Mouse (Mus musculus) liver, embryonic 15.5 days (tissue): ENCODE results near the gene Gm11444. TPM values are rescaled to one million over a fixed set of nuclear protein-coding genes. Genes with fewer than 3 reads are reported as not detected.
A peak's percentile ranks its signal among the peaks of the same experiment; 100 is the strongest.

Experiments
- ATAC-seq: fragments of 200-750 bp; cut with Nextera tagmentation; 2 replicates; pipeline ENCODE4 v1.8.0; 2017; ENCODE audit warnings: moderate number of reproducible peaks, mild to moderate bottlenecking, moderate library complexity; ENCODE audit not compliant: insufficient read depth
- H3K27ac ChIP-seq: fragments of 300-500 bp; sonication (generic); replicated peaks from 2 replicates; pipeline ENCODE4 v1.5.1; 2015; ENCODE audit warnings: mild to moderate bottlenecking, inconsistent platforms
- H3K27me3 ChIP-seq: fragments of 300-500 bp; sonication (generic); 2 replicates; pipeline ENCODE4 v1.6.1; 2015; ENCODE audit warnings: mild to moderate bottlenecking, inconsistent platforms
- H3K36me3 ChIP-seq: fragments of 300-500 bp; sonication (generic); replicated peaks from 2 replicates; pipeline ENCODE4 v1.6.1; 2015; ENCODE audit warnings: moderate library complexity, mild to moderate bottlenecking, inconsistent platforms
- H3K4me1 ChIP-seq: fragments of 300-500 bp; sonication (generic); replicated peaks from 2 replicates; pipeline ENCODE4 v1.6.1; 2015; ENCODE audit warnings: inconsistent platforms
- H3K4me2 ChIP-seq: fragments of 300-500 bp; sonication (generic); 2 replicates; pipeline ENCODE4 v1.6.1; 2015; ENCODE audit warnings: moderate library complexity, mild to moderate bottlenecking, inconsistent platforms
- H3K4me3 ChIP-seq: fragments of 300-500 bp; sonication (generic); replicated peaks from 2 replicates; pipeline ENCODE4 v1.5.1; 2015; ENCODE audit warnings: mild to moderate bottlenecking, inconsistent platforms
- H3K9ac ChIP-seq: fragments of 300-500 bp; sonication (generic); 2 replicates; pipeline ENCODE4 v1.6.1; 2015; ENCODE audit warnings: moderate library complexity, mild to moderate bottlenecking, inconsistent platforms
- H3K9me3 ChIP-seq: fragments of 300-500 bp; sonication (generic); replicated peaks from 2 replicates; pipeline ENCODE4 v1.6.1; 2016; ENCODE audit warnings: inconsistent platforms
- WGBS: fragments of 180-500 bp; shearing (Covaris S2); methylation state at CpG from one replicate; pipeline ENCODE4 v1.1.7; 2015; ENCODE audit warnings: mixed read lengths; ENCODE audit not compliant: insufficient replicate concordance; 5-methylcytosine and 5-hydroxymethylcytosine counted together
- polyA plus RNA-seq: library from polyadenylated mRNA; unstranded; fragments of >200 nt; fragmentation: Nextera tagmentation; extraction: Ambion mirVana; gene quantifications from 2 replicates; pipeline ENCODE4 v1.2.1, GENCODE M21; 2015

Gm11444 gene
- polyA plus RNA-seq, 1 experiment from 2014 or later, result not detected

DNA sequence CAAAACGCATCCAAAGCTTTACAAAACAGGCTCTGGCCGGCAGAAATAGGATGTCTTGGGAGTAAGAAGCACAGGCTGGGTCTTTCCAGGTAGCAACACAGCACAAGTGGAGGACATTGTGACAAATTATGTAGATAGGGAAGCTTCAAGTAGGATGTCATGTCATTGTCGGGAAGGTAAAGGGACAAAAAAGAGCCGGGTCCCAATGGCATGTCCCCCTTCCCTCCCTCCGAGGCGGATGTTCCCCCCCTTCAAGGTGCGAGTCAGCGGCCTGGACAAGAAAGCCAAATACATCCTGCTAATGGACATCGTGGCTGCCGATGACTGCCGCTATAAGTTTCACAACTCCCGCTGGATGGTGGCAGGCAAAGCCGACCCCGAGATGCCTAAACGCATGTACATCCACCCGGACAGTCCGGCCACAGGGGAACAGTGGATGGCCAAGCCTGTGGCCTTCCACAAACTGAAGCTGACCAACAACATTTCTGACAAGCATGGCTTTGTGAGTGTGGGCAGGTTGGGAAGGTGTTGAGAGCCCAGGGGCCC is 15.7 kb downstream of the Gm11444 start:
- peak overlapping the region; percentile 48; the same call in 1 of the 2 replicates for H3K4me3 ChIP-seq
- no peak for ATAC-seq
- no peak overlapping the region for H3K9ac ChIP-seq
- 3% methylated on average over 17 of the region's 17 CpGs for WGBS
- H3K9me3 ChIP-seq, result no peaks in the 10 kb centered on the region
- H3K27ac ChIP-seq, result no peak overlapping the region
- peaks cover 35% of the 10 kb centered on the region for H3K4me1 ChIP-seq
- no peak overlapping the region for H3K4me2 ChIP-seq
- H3K27me3 ChIP-seq, result peaks cover 100% of the 10 kb centered on the region
- H3K36me3 ChIP-seq, result no peaks in the 10 kb centered on the region

DNA sequence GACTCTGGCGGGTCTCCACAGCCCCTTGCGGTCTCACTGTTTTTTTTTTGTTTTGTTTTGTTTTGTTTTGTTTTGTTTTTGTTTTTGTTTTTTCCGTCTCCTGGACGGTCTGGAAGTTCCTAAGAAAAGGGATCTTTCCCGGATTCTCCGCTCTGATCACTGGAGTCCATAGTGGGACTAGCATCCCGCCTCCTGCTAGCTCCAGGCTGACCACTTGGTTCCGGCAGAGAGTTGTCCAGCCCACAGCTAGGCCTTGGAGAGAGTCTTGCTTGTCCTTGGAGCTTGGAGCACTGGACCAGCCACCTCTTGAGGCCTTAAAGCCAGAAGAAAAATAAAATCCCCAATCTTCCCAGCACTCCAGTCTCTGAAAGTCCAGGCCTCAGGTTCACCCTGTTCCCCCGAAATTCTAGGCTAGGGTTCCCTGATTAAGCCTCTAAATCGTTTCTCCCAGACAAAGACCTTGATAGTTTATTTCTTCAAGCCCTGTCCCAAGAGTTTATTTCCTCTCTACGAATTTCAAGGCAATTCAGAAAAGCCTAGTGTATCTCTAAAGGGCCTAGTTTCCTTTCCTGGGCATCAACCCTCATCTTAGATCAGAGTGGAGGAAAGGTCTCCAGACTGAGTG is 16.3 kb downstream of the Gm11444 start:
- H3K4me3 ChIP-seq, result peak overlapping the region; percentile 48
- WGBS, result 6% methylated on average over 11 of the region's 11 CpGs
- H3K9me3 ChIP-seq, result no peaks in the 10 kb centered on the region
- H3K9ac ChIP-seq, result no peak overlapping the region
- no peak for ATAC-seq
- peak overlapping the region; percentile 57; the same call in 1 of the 2 replicates for H3K4me2 ChIP-seq
- H3K4me1 ChIP-seq, result peaks cover 41% of the 10 kb centered on the region
- H3K36me3 ChIP-seq, result no peaks in the 10 kb centered on the region
- peaks cover 100% of the 10 kb centered on the region for H3K27me3 ChIP-seq
- H3K27ac ChIP-seq, result no peak overlapping the region

DNA sequence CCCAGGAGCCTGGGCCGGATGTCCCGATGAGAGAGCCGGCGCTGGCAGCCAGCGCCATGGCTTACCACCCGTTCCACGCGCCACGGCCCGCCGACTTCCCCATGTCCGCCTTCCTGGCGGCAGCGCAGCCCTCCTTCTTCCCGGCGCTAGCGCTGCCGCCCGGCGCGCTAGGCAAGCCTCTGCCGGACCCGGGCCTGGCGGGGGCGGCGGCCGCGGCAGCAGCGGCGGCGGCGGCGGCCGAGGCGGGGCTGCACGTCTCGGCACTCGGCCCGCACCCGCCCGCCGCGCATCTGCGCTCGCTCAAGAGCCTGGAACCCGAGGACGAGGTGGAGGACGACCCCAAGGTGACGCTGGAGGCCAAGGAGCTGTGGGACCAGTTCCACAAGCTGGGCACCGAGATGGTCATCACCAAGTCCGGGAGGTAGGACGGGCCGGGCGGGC is 17.0 kb downstream of the Gm11444 start:
- ATAC-seq, result no peak
- Histone ChIP-seq H3K9me3 (no peaks in the 10 kb centered on the region), H3K4me2 (peak overlapping the region; percentile 57), H3K4me3 (peak overlapping the region; percentile 48), H3K27ac (peak overlapping the region; percentile 45; the same call in 1 of the 2 replicates), H3K9ac (peak overlapping the region; percentile 30; the same call in 1 of the 2 replicates), H3K4me1 (peaks cover 43% of the 10 kb centered on the region), H3K27me3 (peaks cover 100% of the 10 kb centered on the region), H3K36me3 (no peaks in the 10 kb centered on the region)
- WGBS, result under 1% methylated on average over 52 of the region's 54 CpGs

DNA sequence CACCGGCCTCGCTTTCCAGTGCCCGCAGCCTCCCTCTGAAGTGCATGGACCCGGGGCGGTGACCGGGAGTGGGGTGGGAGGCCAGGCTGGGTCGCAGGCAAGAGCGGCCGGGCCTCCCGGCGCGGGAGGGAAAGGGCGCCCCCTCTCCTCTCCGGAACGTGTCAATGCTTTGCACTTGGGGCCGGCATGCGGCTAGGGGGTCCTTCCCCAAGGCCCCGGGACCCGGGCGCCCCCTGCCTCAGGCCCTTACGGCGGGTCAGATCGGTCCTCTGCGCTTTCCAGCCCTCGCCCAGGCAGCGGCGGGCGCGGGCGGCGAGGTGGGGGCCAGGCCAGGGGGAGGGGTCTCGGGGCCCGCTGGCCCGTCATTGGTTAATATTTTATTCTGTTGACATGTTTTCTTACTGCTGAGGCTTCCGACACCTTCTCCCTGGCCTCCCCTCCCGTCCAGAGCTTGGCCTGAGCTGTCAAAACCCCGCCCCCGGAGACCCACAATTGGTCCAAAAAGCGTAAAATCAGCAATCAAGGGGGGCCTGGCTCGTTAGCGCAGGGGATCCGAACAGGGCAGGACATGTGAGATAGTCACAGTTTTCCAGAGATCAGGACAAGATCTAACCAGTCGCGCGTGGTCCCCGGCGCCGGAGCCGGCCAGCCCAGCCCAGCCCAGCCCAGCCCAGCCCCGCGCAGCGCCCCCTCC is 17.8 kb downstream of the Gm11444 start, which contains the start of gene Tbx2:
TSS of gene Tbx2 (plus strand) at position 321 of the 694 bp plus-strand sequence.
- Histone ChIP-seq H3K27ac (peak within 1 kb of the TSS; percentile 45; the same call in 1 of the 2 replicates), H3K27me3 (peaks cover 100% of the 10 kb centered on the region), H3K9me3 (no peaks in the 10 kb centered on the region), H3K4me1 (peaks cover 44% of the 10 kb centered on the region), H3K4me2 (peak within 1 kb of the TSS; percentile 57), H3K9ac (peak within 1 kb of the TSS; percentile 30; the same call in 1 of the 2 replicates), H3K36me3 (no peaks in the 10 kb centered on the region), H3K4me3 (peak within 1 kb of the TSS; percentile 48)
- WGBS, result under 1% methylated on average over 52 of the region's 52 CpGs
- peak; percentile 54; the same call in 1 of the 2 replicates for ATAC-seq

DNA sequence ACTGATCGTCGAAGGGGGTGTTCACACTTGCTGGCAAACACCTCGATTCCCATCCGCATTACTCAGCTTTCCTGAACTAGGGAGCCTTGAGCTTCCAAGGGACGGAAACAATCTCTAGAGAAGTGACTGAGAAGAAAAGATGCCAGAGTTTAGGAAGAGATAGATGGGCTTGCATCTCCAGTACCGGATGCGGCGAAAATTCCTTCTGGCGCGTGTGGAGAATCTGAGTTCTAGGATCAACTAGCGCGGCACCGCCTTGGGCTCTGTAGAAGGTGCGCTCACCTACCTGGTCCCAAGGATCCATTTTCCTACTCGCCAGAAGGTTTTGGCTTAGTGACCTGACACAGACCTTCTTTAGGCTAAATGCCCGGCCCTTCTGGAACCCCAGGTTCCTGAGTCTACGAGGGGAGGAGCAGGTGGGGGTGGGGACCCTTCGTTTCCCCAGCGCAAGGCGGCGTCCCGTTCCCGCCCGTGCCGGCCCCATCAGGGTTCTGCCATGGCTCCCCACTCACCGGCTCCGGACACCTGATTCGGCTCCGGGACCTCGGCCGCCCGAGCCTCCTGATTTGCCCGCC is 18.4 kb downstream of the Gm11444 start:
- Histone ChIP-seq H3K36me3 (no peaks in the 10 kb centered on the region), H3K27me3 (peaks cover 100% of the 10 kb centered on the region), H3K9me3 (no peaks in the 10 kb centered on the region), H3K4me2 (peak overlapping the region; percentile 57), H3K4me1 (peaks cover 50% of the 10 kb centered on the region), H3K27ac (no peak overlapping the region), H3K4me3 (peak overlapping the region; percentile 48), H3K9ac (no peak overlapping the region)
- ATAC-seq, result no peak
- WGBS, result 1% methylated on average over 33 of the region's 33 CpGs

DNA sequence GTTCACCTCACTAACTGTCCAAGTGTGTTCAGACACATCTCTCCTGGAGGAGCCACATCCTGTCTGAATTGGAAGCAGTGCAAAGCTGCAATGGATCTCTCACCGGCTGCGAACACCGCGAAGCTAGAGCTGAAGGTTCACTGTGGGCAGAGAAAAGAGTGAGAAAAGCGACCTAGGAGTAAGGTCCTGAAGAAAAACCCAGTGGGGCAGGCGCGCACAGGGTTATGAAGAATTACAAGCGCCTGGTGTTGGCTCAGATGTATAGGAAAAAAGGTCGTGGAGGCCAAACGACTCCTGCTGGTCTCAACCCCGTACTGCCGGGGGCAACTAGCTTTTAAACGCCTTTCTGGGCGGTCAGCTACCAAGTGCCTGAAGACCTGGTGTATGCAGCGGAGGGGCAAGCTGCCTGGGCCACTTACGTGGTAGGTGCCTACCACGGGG is 19.2 kb downstream of the Gm11444 start:
- Histone ChIP-seq H3K36me3 (no peaks in the 10 kb centered on the region), H3K9ac (no peak overlapping the region), H3K4me2 (no peak overlapping the region), H3K4me3 (no peak overlapping the region), H3K27ac (no peak overlapping the region), H3K27me3 (peaks cover 100% of the 10 kb centered on the region), H3K4me1 (peaks cover 50% of the 10 kb centered on the region), H3K9me3 (no peaks in the 10 kb centered on the region)
- ATAC-seq, result no peak
- 3% methylated on average over 17 of the region's 17 CpGs for WGBS

DNA sequence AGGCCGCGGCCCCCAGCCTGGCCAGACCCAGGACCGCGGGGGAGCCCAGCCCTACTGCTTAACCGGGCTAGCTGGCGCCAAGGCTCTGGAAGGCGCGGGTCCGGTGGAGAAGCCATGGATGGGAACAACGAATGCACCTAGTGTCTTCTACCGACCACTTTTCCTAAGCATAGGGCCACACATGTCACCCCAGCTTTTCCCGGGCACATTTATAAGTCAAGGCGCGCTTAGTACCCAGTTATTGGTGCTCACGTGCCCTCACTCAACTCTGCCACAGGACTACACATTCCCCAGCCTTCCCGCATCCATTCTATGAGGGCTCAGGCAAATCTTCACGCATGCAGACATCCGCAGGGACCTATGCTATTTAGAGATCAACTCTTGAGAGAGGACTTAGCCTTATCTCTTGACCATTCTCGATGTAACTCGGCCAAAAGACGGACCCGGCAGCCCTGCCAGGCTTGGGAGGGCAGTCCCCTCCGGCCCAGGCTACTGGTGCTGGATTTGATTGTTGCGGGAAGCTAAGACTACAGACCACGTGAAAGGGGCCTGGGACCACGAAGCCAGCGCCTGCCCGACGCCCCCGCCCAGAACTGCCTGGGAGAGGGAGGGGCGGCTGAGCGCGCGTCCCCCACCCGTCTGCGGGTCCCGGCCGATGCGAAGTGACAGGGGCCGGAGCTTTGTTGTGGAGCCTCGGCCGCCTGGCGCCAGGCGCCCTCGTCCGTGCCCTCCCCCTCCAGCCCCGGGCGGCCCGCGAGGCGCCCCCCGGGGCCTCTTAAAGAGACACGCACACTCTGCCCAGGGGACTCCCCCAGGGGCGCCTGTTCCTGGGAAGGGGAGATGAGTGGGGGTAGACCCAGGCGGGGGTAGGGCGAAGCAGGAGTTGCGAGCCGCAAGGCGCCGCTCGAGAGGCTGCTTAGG is 20.4 kb downstream of the Gm11444 start:
- Histone ChIP-seq H3K36me3 (no peaks in the 10 kb centered on the region), H3K4me2 (peak overlapping the region; percentile 24), H3K27me3 (peaks cover 100% of the 10 kb centered on the region), H3K9me3 (no peaks in the 10 kb centered on the region), H3K4me1 (peaks cover 50% of the 10 kb centered on the region), H3K27ac (no peak overlapping the region), H3K4me3 (no peak overlapping the region), H3K9ac (no peak overlapping the region)
- no peak for ATAC-seq
- WGBS, result 2% methylated on average over 61 of the region's 61 CpGs

DNA sequence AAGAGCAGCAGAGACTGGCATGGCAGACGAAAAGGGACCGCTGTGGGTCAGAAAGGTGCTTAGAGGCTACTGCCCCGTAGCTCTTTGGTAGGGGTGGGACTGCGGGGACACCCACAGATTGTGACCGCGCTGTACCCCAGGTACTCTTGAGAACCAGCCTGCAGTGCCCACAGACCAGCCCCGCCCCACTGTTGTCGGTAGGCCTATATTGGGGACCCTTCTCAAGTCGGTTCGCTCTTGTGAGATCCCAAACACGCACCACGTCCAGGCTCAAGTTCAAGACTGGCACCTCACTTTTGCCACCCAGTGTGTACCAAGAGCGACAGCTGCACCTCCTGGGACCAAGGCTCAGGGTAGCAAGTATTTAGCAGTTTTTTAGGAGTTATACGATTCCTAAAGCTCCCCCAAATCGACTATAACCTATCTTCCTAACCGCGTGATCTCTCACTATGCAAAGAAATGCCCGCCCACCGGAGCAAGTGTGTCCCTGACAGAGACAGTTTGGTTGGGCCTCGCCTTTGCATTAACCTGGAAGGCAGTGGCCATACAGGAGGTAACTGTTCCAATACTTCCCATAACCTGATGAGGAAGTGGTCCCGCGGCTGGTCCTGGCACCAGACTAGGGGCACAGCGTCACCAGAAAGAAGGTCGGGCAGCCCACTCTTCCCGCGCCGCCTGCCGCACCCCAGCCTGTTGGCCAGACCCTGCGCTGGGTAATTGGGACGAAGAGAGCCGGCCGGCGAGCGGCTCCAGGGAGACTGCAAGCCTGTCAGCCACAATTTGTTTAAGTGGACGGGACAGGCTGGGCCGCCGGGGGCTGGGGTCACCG is 21.2 kb downstream of the Gm11444 start:
- no peak overlapping the region for H3K9ac ChIP-seq
- no peak for ATAC-seq
- peaks cover 100% of the 10 kb centered on the region for H3K27me3 ChIP-seq
- H3K4me2 ChIP-seq, result no peak overlapping the region; the same call in 1 of the 2 replicates
- H3K4me1 ChIP-seq, result peaks cover 50% of the 10 kb centered on the region
- H3K9me3 ChIP-seq, result no peaks in the 10 kb centered on the region
- H3K36me3 ChIP-seq, result no peaks in the 10 kb centered on the region
- H3K4me3 ChIP-seq, result no peak overlapping the region
- H3K27ac ChIP-seq, result no peak overlapping the region
- 8% methylated on average over 38 of the region's 38 CpGs for WGBS

DNA sequence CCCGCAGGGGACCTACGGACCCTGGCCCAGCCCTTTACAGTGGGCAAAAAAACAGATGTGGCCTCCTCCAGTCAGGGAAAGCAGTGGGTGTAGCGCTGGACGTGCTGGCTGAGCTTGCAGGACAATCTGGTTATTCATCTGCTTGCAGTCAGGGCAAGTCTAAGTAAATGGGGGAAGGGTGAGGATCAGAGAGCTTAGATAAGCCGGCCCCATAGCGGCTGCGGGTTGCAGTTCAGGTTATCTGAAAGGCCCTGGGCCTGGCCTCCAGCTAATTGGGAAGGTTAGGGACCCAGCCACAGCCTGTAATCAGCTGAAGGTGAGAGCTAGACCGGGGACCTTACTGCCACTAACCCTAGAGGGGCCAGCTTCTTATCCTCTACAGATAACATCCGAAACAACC is 22.8 kb downstream of the Gm11444 start:
- Histone ChIP-seq H3K27ac (no peak overlapping the region), H3K9ac (no peak overlapping the region), H3K36me3 (no peaks in the 10 kb centered on the region), H3K4me2 (no peak overlapping the region), H3K4me3 (no peak overlapping the region), H3K4me1 (peaks cover 54% of the 10 kb centered on the region), H3K9me3 (no peaks in the 10 kb centered on the region), H3K27me3 (peaks cover 100% of the 10 kb centered on the region)
- peak; percentile 60 for ATAC-seq
- WGBS, result 9% methylated on average over 9 of the region's 9 CpGs

DNA sequence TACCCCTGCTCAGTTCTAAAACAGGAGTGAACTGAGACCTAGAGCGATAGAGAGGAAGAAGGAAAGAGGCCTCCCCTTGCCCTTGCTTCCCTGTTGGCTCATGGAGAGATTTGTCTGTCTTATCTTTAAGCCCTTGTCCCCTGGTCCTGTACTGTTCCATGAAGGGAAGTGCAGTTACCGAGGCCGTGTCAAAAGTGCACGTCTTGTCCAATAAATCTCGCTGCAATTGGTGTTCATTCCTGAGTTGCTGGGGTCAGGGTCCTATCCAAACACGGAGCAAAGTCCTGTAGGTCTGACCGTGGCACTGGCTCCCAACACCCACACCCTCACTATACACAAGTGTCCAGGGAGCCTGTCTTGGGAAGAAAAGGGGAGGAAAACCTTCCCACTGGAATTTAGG is 24.3 kb downstream of the Gm11444 start:
- Histone ChIP-seq H3K4me3 (no peak overlapping the region), H3K4me1 (peaks cover 47% of the 10 kb centered on the region), H3K4me2 (no peak overlapping the region), H3K9ac (no peak overlapping the region), H3K36me3 (no peaks in the 10 kb centered on the region), H3K9me3 (no peaks in the 10 kb centered on the region), H3K27me3 (peaks cover 99% of the 10 kb centered on the region), H3K27ac (no peak overlapping the region)
- ATAC-seq, result no peak
- 41% methylated on average over 7 of the region's 7 CpGs for WGBS
